Comparison of ENCODE assay signal across 10 mouse cellular contexts in genomic region chr1:51600425-51600824, GRCm38 (mm10).
DNase-seq lines count a peak whose midpoint lies in the region; ATAC-seq and TF ChIP-seq lines count a peak whose summit lies in the region.
"Had no signal": no experiment of that assay in that cellular context is flagged by ENCODE, and none has a peak within 500 bp of the region (broad histone marks: within the 10 kb centered on the region; RNA-seq: fewer than 3 reads in every experiment).

No protein-coding gene starts in this region.

- H3K4me1 ChIP-seq in spleen, adult 2 months (ENCODE audit: control insufficient read depth, insufficient read depth, insufficient read length) = no peaks in the 10 kb centered on the region
- H3K4me1 ChIP-seq in forebrain, embryonic 14.5 days (ENCODE audit: control insufficient read depth, insufficient read depth, low read length) = no peaks in the 10 kb centered on the region
- H3K4me1 ChIP-seq: hindbrain, embryonic 15.5 days; midbrain, embryonic 12.5 days had no signal

- H3K36me3 ChIP-seq in spleen, adult 2 months (ENCODE audit: control insufficient read depth, insufficient read depth, low read length) = no peaks in the 10 kb centered on the region
- H3K36me3 ChIP-seq in forebrain, embryonic 14.5 days (ENCODE audit: control insufficient read depth, insufficient read depth, low read length) = no peaks in the 10 kb centered on the region
- H3K36me3 ChIP-seq: hindbrain, embryonic 15.5 days; midbrain, embryonic 12.5 days had no signal

- no peak overlapping the region for H3K9ac ChIP-seq in forebrain, embryonic 14.5 days (ENCODE audit: low read length)
- H3K9ac ChIP-seq: hindbrain, embryonic 15.5 days; midbrain, embryonic 12.5 days had no signal

- TF ChIP-seq CTCF in gastrocnemius, adult 2 months (IDR thresholded peaks at IDR 0.05) = peak; percentile 76
- peak; percentile 61; the same call in 1 of the 2 replicates for TF ChIP-seq CTCF in spleen, adult 2 months (IDR thresholded peaks at IDR 0.05; ENCODE audit: extremely low read depth, insufficient read depth, insufficient read length, insufficient replicate concordance)

- peak; percentile 66 for ATAC-seq in granulocyte monocyte progenitor cell, adult 5-6 weeks (replicated peaks; ENCODE audit: poor library complexity, severe bottlenecking)
- ATAC-seq in forebrain, embryonic 14.5 days = no peak

- no peak for DNase-seq in gastrocnemius, adult 2 months
- no peak for DNase-seq in gastrocnemius, adult 8-10 months (ENCODE audit: low spot score in 2 of 2)
- DNase-seq in spleen, adult 2 months (ENCODE audit: low read depth in 1 of 2, low spot score in 2 of 2) = no peak
- no peak for DNase-seq in spleen, adult 18-20 months
- DNase-seq in c-Kit-positive CD71-positive TER-119-positive erythroid progenitor cells, embryonic 14.5 days (ENCODE audit: low spot score) = no peak
- no peak for DNase-seq in forebrain, embryonic 14.5 days (ENCODE audit: low spot score)
- no peak for DNase-seq in heart, postnatal 4 days

- TF ChIP-seq POLR2A in spleen, adult 2 months (IDR thresholded peaks at IDR 0.05; ENCODE audit: low read depth, low read length) = no peak

- no peaks in the 10 kb centered on the region for H3K27me3 ChIP-seq in spleen, adult 2 months (ENCODE audit: control insufficient read depth, insufficient read depth, low read length)
- no peaks in the 10 kb centered on the region for H3K27me3 ChIP-seq in forebrain, embryonic 14.5 days (replicated peaks; ENCODE audit: control insufficient read depth, insufficient read depth, low read length)
- H3K27me3 ChIP-seq: hindbrain, embryonic 15.5 days had no signal

- intact Hi-C loops in gastrocnemius, adult 2 months (cut with DNase I) = no loop called here

- H3K9me3 ChIP-seq in forebrain, embryonic 14.5 days (replicated peaks; ENCODE audit: control insufficient read depth, low read length) = no peaks in the 10 kb centered on the region
- H3K9me3 ChIP-seq: hindbrain, embryonic 15.5 days; midbrain, embryonic 12.5 days had no signal

- no peak overlapping the region for H3K4me3 ChIP-seq in gastrocnemius, adult 2 months
- no peak overlapping the region for H3K4me3 ChIP-seq in spleen, adult 2 months (ENCODE audit: extremely low read depth, insufficient read depth, insufficient read length)
- no peak overlapping the region for H3K4me3 ChIP-seq in forebrain, embryonic 14.5 days (ENCODE audit: low read depth, low read length)
- H3K4me3 ChIP-seq: hindbrain, embryonic 15.5 days; midbrain, embryonic 12.5 days had no signal

- H3K27ac ChIP-seq in gastrocnemius, adult 2 months = no peak overlapping the region
- no peak overlapping the region for H3K27ac ChIP-seq in spleen, adult 2 months (ENCODE audit: insufficient read depth, low read length)
- H3K27ac ChIP-seq in forebrain, embryonic 14.5 days (ENCODE audit: low read depth, low read length) = no peak overlapping the region
- H3K27ac ChIP-seq: hindbrain, embryonic 15.5 days; midbrain, embryonic 12.5 days had no signal

- WGBS in spleen, adult 2 months = 12% methylated on average over 7 of the region's 7 CpGs
- 30% methylated on average over 7 of the region's 7 CpGs for WGBS in forebrain, embryonic 14.5 days

- no peak overlapping the region for H3K4me2 ChIP-seq in forebrain, embryonic 14.5 days (ENCODE audit: low read length)
- H3K4me2 ChIP-seq: hindbrain, embryonic 15.5 days; midbrain, embryonic 12.5 days had no signal
